Mouse (Mus musculus) CH12.LX (cell line): ENCODE measurements around the gene Slc29a4. TPM values are rescaled to one million over a fixed set of nuclear protein-coding genes. Genes with fewer than 3 reads are reported as not detected.

ENCODE experiments used
- DNase-seq: peaks from one replicate; pipeline ENCODE4 v3.0.0-alpha.2; 2013; ENCODE audit errors: extremely low read depth
- H3K27ac ChIP-seq: 2 replicates; pipeline ENCODE4 v1.5.1; 2012; ENCODE audit warnings: low read depth, mild to moderate bottlenecking, control low read depth, moderate library complexity; ENCODE audit not compliant: insufficient read depth
- H3K27me3 ChIP-seq: replicated peaks from 2 replicates; pipeline ENCODE3; 2012; ENCODE audit warnings: inconsistent platforms
- H3K36me3 ChIP-seq, 2 experiments: replicated peaks in 1 of 2; 2 replicates each; pipeline versions ENCODE3 to v1.6.1; 2012; ENCODE audit warnings: inconsistent platforms in 1 of 2, low read length in 1 of 2, mild to moderate bottlenecking in 1 of 2, mixed read lengths in 1 of 2, moderate library complexity in 1 of 2; ENCODE audit not compliant: control insufficient read depth in 1 of 2, insufficient read depth in 1 of 2
- H3K4me1 ChIP-seq, 2 experiments: 2 replicates each; pipeline ENCODE4 v1.6.1; 2012; ENCODE audit warnings: inconsistent platforms in 1 of 2, moderate library complexity in 1 of 2; ENCODE audit not compliant: insufficient read depth in 2 of 2, control insufficient read depth in 1 of 2
- H3K4me2 ChIP-seq: 2 replicates; pipeline ENCODE4 v1.6.1; 2012; ENCODE audit warnings: low read depth, mild to moderate bottlenecking, control low read depth; ENCODE audit not compliant: poor library complexity, insufficient read depth, severe bottlenecking
- H3K4me3 ChIP-seq, 3 experiments: fragments of 150-350 bp in 1 of 3; sonication (generic) in 1 of 3; replicated peaks in 1 of 3; 2 replicates each; pipeline versions ENCODE3 to v1.5.1; 2011 to 2012; ENCODE audit warnings: low read depth in 2 of 3, low read length in 2 of 3, mild to moderate bottlenecking in 2 of 3, moderate library complexity in 2 of 3, control low read depth in 1 of 3, improper control_type of control experiment in 1 of 3, inconsistent platforms in 1 of 3, mixed read lengths in 1 of 3; ENCODE audit not compliant: poor library complexity in 1 of 3
- H3K79me2 ChIP-seq: replicated peaks from 2 replicates; pipeline ENCODE4 v1.6.1; 2012; ENCODE audit warnings: mild to moderate bottlenecking, moderate library complexity; ENCODE audit not compliant: control insufficient read depth, poor library complexity, insufficient read depth, severe bottlenecking; ENCODE audit errors: extremely low read depth
- H3K9ac ChIP-seq: 2 replicates; pipeline ENCODE4 v1.6.1; 2012; ENCODE audit warnings: low read depth, mild to moderate bottlenecking, control low read depth, moderate library complexity; ENCODE audit not compliant: insufficient read depth
- H3K9me3 ChIP-seq: replicated peaks from 2 replicates; pipeline ENCODE3; 2012; ENCODE audit warnings: low read length, inconsistent platforms, mixed read lengths
- BHLHE40 ChIP-seq: IDR thresholded peaks from 2 replicates; pipeline ENCODE4 v1.6.1; 2011; ENCODE audit warnings: mild to moderate bottlenecking, low read depth, low read length, improper control_type of control experiment
- E2F4 ChIP-seq: IDR thresholded peaks from 2 replicates; pipeline ENCODE4 v1.6.1; 2011; ENCODE audit warnings: low read depth, low read length, improper control_type of control experiment; ENCODE audit not compliant: insufficient replicate concordance
- ELF1 ChIP-seq: IDR thresholded peaks from 2 replicates; pipeline ENCODE4 v1.6.1; 2014; ENCODE audit warnings: low read depth, mild to moderate bottlenecking, inconsistent platforms, low read length, improper control_type of control experiment
- EP300 ChIP-seq: IDR thresholded peaks from 2 replicates; pipeline ENCODE4 v1.6.1; 2011; ENCODE audit warnings: low read length, improper control_type of control experiment
- MAZ ChIP-seq: IDR thresholded peaks from 2 replicates; pipeline ENCODE4 v1.6.1; 2012; ENCODE audit warnings: low read depth, mild to moderate bottlenecking, inconsistent platforms, low read length, improper control_type of control experiment, moderate library complexity
- MXI1 ChIP-seq: IDR thresholded peaks from 2 replicates; pipeline ENCODE4 v1.6.1; 2011; ENCODE audit warnings: mild to moderate bottlenecking, low read depth, low read length, improper control_type of control experiment
- NELFE ChIP-seq: IDR thresholded peaks from 2 replicates; pipeline ENCODE4 v1.6.1; 2011; ENCODE audit warnings: low read depth, low read length, improper control_type of control experiment
- NRF1 ChIP-seq: IDR thresholded peaks from 2 replicates; pipeline ENCODE4 v1.6.1; 2014; ENCODE audit warnings: low read depth, mild to moderate bottlenecking, inconsistent platforms, low read length, improper control_type of control experiment, moderate library complexity
- PAX5 ChIP-seq: IDR thresholded peaks from 2 replicates; pipeline ENCODE4 v1.6.1; 2012; ENCODE audit warnings: low read length, inconsistent platforms, mixed read lengths
- POLR2AphosphoS2 ChIP-seq: IDR thresholded peaks from 2 replicates; pipeline ENCODE4 v1.6.1; 2011; ENCODE audit warnings: low read depth, low read length, improper control_type of control experiment
- RCOR1 ChIP-seq: conservative IDR thresholded peaks from 2 replicates; pipeline ENCODE4 v1.6.1; 2012; ENCODE audit warnings: low read depth, mild to moderate bottlenecking, inconsistent platforms, low read length, improper control_type of control experiment
- SIN3A ChIP-seq: IDR thresholded peaks from 2 replicates; pipeline ENCODE4 v1.6.1; 2012; ENCODE audit warnings: low read length, improper control_type of control experiment, inconsistent platforms
- TBP ChIP-seq: conservative IDR thresholded peaks from 2 replicates; pipeline ENCODE4 v1.6.1; 2011; ENCODE audit warnings: low read depth, low read length, improper control_type of control experiment
- TCF12 ChIP-seq: IDR thresholded peaks from 2 replicates; pipeline ENCODE4 v1.6.1; 2014; ENCODE audit warnings: low read depth, mild to moderate bottlenecking, inconsistent platforms, low read length, improper control_type of control experiment
- UBTF ChIP-seq: IDR thresholded peaks from 2 replicates; pipeline ENCODE4 v1.6.1; 2012; ENCODE audit warnings: low read depth, mild to moderate bottlenecking, inconsistent platforms, low read length, improper control_type of control experiment, moderate library complexity
- USF1 ChIP-seq: IDR thresholded peaks from 2 replicates; pipeline ENCODE4 v1.6.1; 2014; ENCODE audit warnings: low read depth, mild to moderate bottlenecking, inconsistent platforms, low read length, improper control_type of control experiment
- ZNF384 ChIP-seq: IDR thresholded peaks from 2 replicates; pipeline ENCODE4 v1.6.1; 2012; ENCODE audit warnings: low read depth, low read length, improper control_type of control experiment, inconsistent platforms
- dilution Hi-C: fragments of 300-500 bp; cut with MboI; formaldehyde crosslinking; loops from 2 replicates; pipeline ENCODE4 v1.14.3; 2020; ENCODE audit warnings: low sequenced_read_pairs; ENCODE audit not compliant: extremely low pct_unique_long_range_greater_than_20kb, extremely low pct_ligation_motif_present
- in situ Hi-C: fragments of 300-500 bp; cut with MboI; formaldehyde crosslinking; loops from 3 replicates; pipeline ENCODE4 v1.14.3; 2019; ENCODE audit warnings: low sequenced_read_pairs, low pct_ligation_motif_present, low pct_unique_long_range_greater_than_20kb, mixed read lengths
- polyA plus RNA-seq: library from polyadenylated mRNA; unstranded; fragments of >175 nt; gene quantifications from 2 replicates; pipeline ENCODE4 v1.2.1, GENCODE M21; 2012; ENCODE audit warnings: low read depth; ENCODE audit not compliant: insufficient read length
- total RNA-seq, 2 experiments: library from RNA; depleted of rRNA; stranded (reverse); fragments of 300-350 nt in 1 of 2; fragments of >200 nt in 1 of 2; gene quantifications; 2 replicates each; pipeline ENCODE4 v1.2.3; 2012 to 2014

Gene Slc29a4
- total and polyA plus RNA-seq, 3 experiments, result not detected

DNA sequence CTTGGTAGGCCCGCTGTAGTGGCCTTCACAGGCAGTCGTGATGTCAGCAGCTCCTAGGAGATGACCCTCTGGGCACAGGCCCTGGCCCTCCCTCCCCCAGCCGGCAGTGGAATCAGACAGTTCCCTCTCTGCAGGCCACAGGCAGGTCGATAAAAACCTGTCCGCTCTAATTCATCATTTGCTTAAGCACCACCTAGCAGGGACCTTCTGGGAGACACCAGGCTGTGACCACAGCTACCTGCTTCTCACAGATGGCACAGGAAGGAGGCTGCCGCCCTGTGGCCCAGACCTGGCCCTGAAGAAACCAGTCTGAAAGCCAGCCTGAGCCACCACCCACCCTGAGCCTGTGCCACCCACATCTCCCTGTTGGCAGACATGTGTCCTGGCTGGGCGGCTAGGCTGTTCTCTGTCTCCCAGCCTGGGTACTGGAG, 14.2 kb upstream of the Slc29a4 start:
- no peak for DNase-seq
- in situ Hi-C loops (no loop called here), dilution Hi-C loops (no loop called here)
- H3K4me3 ChIP-seq, result no peak overlapping the region
- no peak overlapping the region for H3K9ac ChIP-seq
- H3K4me2 ChIP-seq, result no peak overlapping the region
- TF ChIP-seq RCOR1, result no peak
- TF ChIP-seq BHLHE40, result no peak
- no peak for TF ChIP-seq ZNF384
- TF ChIP-seq POLR2AphosphoS2, result no peak
- no peak for TF ChIP-seq MXI1
- TF ChIP-seq NRF1, result no peak
- no peak for TF ChIP-seq SIN3A
- TF ChIP-seq TCF12, result no peak
- TF ChIP-seq TBP, result no peak
- TF ChIP-seq USF1, result no peak
- TF ChIP-seq PAX5, result no peak
- TF ChIP-seq NELFE, result no peak
- H3K27ac ChIP-seq, result no peak overlapping the region
- no peaks in the 10 kb centered on the region for H3K27me3 ChIP-seq
- peaks cover 0 to 4% of the 10 kb centered on the region in 2 experiments; a peak in 1 of 4 replicates for H3K4me1 ChIP-seq
- H3K9me3 ChIP-seq, result peaks cover 4% of the 10 kb centered on the region
- H3K79me2 ChIP-seq, result no peaks in the 10 kb centered on the region
- H3K36me3 ChIP-seq, result no peaks in the 10 kb centered on the region

DNA sequence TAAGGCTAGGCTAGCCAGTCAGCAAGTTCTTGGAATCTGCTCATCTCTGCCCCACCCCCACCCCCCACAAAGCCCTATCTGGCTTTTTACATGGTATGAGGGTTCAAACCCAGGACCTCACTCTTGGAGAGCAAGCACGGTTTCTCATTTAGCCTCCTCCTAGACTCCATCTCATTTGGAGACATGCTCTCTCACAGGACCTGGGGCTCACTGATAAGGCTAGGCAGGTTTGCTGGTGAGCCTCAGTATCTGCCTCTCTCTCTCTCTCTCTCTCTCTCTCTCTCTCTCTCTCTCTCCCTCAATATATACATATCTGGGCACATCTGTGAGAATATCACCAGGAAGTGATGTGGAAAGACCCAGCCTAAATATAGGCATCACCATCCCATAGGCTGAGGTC, 13.2 kb upstream of the Slc29a4 start:
- H3K27ac ChIP-seq, result no peak overlapping the region
- TF ChIP-seq ELF1 (no peak), TBP (no peak), UBTF (no peak), RCOR1 (no peak), MAZ (no peak), EP300 (no peak), E2F4 (no peak), MXI1 (no peak)
- H3K9me3 ChIP-seq, result peaks cover 6% of the 10 kb centered on the region
- in situ Hi-C loops (no loop called here), dilution Hi-C loops (no loop called here)
- DNase-seq, result no peak
- H3K4me1 ChIP-seq, result peaks cover 0 to 4% of the 10 kb centered on the region in 2 experiments; a peak in 1 of 4 replicates
- no peak overlapping the region for H3K4me3 ChIP-seq
- no peak overlapping the region for H3K9ac ChIP-seq
- no peaks in the 10 kb centered on the region for H3K36me3 ChIP-seq
- H3K79me2 ChIP-seq, result no peaks in the 10 kb centered on the region
- no peaks in the 10 kb centered on the region for H3K27me3 ChIP-seq
- no peak overlapping the region for H3K4me2 ChIP-seq
